Mouse (Mus musculus) gastrocnemius, postnatal 14 days (tissue): ENCODE results near the gene Psmd2. TPM values are rescaled to one million over a fixed set of nuclear protein-coding genes. Genes with fewer than 3 reads are reported as not detected.
A peak's percentile ranks its signal among the peaks of the same experiment; 100 is the strongest.

Experiments
- DNase-seq: peaks from one replicate; pipeline ENCODE4 v3.0.0; 2021; ENCODE audit warnings: mixed read lengths
- intact Hi-C: fragments of 180-260 bp; cut with DNase I; formaldehyde crosslinking; loops from one replicate; pipeline ENCODE4 v1.15.1; 2025; ENCODE audit warnings: low total_unique reads
- long read RNA-seq, 2 experiments: library from polyadenylated mRNA; stranded (forward); transcript quantifications; one replicate each; pipeline ENCODE4 v2.0.0; 2021
- total RNA-seq, 2 experiments: library from RNA; stranded (reverse); gene quantifications; 2 replicates each; pipeline ENCODE4 v1.2.3; 2021

The Psmd2 gene
- 100 to 1,000 TPM; 158 to 159 TPM for total RNA-seq
- long read RNA-seq, experiment 1, transcript Psmd2-201 (21 exons, 2,961 nt), result major isoform, 284 of 318 reads
- long read RNA-seq, experiment 1, partial matches to known transcripts, result 26 of 318 reads
- long read RNA-seq, experiment 1, other reads (novel, unspliced or antisense), result 7 of 318 reads
- long read RNA-seq, experiment 2, transcript Psmd2-201 (21 exons, 2,961 nt), result major isoform, 301 of 341 reads
- long read RNA-seq, experiment 2, partial matches to known transcripts, result 26 of 341 reads
- long read RNA-seq, experiment 2, other reads (novel, unspliced or antisense), result 12 of 341 reads

DNA sequence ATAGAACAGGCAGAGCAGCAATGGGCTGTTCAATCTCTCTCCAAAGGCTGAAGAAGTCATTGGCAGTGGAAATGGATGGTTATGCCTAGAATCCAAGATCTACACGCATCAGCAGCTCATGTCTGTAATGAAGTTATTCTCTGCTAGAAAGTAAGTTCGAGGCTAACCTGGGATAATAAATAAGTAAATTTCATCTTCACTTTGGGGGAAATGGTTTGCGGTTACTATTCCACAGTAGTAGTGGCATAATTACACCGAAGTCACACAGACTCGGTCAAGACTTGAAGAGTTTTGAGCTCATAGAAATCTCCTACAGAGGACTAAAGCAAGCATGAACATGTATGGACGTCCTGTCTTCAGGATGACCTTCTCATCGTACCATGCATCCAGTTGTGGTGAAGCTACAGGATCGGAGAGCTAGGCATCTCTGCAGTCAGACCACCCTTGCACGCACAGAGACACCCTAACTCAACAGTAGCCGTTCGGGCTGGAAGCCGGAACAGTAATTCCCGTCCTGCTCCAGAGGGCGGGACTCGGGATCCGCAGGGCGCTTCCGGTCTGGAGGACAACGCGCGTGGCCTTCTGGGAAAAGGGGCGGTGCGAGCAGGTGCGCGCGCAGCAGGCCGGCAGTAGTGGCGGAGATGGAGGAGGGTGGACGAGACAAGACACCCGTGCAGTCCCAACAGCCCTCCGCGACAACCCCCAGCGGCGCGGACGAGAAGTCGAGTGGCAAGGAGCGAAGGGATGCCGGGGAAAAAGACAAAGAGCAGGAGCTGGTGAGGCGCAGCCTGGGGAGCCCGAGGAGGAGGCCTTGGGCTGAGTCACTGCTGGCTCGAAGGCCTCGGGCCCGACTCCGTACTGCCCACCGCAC, at the start of gene Psmd2:
Gene Psmd2 (plus strand): TSS at position 577 of the 871 bp plus-strand sequence.
- intact Hi-C loops, result no loop called here
- DNase-seq, result peak; percentile 97

DNA sequence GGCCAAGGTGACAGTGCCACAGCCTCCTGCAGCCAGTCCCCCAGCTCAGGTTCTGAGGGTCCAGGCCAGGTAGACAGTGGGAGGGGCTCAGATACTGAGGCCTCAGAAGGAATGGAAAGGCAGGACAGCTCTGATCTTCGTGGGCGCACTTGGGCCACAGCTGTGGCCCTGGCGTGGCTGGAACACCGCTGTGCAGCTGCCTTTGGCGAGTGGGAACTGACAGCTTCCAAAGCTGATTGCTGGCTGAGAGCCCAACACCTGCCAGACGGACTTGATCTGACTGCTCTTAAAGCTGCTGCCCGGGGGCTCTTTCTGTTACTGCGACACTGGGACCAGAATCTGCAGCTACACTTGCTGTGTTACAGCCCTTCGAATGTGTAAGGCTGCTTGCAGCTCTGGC, 46.7 kb upstream of the Psmd2 start:
- DNase-seq, result peak; percentile 45
- intact Hi-C loops, result loop anchor here (10.0 kb wide), 1 partner anchor 50 kb away; no protein-coding TSS in a partner anchor

DNA sequence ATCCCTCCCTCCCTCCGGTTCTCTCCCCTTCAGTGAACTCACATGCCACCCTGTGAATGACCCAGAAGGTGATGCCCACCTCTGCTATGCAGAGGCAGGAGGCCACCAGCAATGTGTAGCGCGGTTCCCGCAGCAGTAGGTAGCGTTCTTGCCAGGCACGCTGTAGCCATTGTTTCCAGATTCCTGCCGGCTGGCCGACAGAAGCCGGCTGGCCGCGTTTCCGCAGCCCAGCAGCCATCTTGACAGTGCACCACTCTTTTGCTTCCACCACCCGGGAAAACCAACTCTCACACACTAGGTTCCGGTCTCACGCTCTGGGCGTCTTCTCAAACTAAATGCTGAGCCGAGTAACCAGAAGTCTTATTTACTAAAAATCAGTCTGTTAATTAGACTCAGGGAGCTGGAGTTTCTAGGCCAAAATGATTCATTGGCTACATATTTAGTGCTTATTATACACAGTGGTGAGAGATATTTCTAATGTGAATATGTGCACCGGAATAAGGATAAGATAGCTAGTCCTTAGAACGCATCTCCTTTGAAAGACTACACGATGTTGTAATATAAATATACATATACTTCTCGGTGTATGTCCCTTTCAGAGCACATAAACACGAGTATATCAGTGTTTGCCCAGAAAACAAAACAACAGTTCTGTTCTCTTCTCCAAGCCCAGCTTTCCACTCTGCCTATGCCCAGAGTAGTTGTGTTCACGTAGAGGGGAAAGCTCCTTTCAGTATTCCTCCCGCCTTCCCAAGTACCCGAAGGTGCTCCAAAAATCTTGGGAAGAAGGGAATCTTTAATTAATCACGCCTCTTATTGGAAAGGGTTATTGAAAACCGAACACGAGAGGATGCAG, 40.7 kb upstream of the Psmd2 start:
- DNase-seq, result peak; percentile 65
- intact Hi-C loops, result no loop called here

DNA sequence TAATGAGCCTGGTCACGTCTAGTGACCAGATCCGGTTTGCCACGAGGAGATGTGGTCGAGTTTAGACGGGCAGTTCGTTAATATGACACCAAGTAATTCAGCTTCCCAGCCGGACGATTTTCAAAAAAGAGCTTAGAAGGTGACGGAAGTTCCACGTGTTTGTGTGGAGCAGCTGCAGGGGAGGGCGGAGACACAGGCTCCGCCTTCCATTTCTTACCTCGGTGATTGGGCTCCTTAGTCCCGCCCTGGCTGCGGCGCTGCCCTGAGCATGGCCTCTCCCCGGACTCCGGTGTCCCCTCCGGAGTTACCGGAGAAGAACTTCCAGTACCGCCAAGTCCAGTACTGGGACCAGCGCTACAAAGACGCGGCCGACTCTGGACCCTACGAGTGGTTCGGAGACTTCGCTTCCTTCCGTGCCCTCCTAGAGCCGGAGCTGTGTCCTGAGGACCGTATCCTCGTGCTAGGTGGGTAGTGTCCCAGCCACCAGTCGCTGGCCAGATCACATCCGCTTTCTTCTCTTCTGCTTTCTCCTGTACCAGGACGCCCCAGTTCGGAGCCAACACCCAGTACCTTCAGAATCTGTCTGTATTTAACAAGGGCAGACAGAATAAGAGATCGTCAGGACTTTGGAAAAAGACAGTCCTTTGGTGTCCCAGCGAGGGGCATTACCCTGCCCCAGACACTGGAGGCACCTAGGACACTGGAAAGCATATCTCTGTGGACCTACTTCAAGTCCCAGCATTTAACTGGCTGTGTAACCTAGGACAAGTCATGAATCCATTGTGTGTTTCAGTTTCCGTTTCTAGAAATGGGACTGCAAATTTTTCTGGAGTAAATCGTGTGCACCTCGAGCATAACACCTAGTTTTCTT, 39.9 kb upstream of the Psmd2 start, which contains the start of the genes Eef1akmt4, Gm49333 and Alg3:
Gene Eef1akmt4 (plus strand): TSS at position 237 of the 871 bp plus-strand sequence.
Gene Gm49333 (plus strand): TSS at position 254 of the 871 bp plus-strand sequence.
Gene Alg3 (minus strand): TSS at position 379 of the 871 bp plus-strand sequence.
- intact Hi-C loops, result no loop called here

DNA sequence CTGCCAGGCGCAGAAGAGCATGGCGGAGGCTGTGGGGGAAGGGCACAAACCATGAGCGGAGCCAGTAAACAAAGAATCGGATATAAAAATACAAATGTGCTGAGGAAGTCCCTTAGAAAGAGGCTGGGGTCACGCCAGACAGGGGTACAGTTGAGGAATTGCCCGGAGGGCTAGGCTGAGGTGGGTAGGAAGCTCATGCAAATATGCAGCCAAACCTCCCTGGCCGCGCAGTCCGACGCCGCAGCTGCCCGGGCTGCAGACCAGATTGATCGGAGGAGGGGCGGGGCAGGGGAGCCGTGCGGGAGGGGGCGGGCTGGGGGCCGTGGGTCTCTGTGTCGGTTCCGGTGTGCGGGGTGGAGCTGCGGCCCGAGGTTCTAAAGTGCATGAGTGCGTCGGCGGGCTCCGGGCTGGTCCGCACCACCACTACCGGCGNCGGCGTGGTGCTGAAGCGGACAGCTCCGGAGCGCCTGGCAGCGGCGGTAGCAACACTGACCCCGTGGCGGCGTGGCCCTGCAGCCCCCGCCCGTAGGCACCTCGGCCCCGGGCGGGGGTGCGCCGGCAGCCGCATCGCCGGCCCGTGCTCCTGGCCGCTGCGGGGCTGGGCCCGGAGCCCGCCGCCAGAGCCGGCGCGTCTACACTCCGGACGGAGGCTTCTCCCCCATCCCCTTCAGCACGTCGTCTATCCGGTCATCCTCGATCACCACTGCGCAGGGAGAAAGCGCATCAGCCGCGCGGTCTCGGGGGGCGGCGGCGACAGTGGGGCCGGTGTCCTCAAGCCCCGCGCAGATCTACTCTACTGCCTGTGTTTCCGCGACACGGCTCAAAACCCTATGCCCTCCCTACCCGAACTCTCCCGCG, 31.7 kb upstream of the Psmd2 start:
- intact Hi-C loops, result no loop called here
- DNase-seq, result peak; percentile 45

More for the DNA sequence above, 39.9 kb upstream of the Psmd2 start, which contains the start of the genes Eef1akmt4, Gm49333 and Alg3:
- peak; percentile 90 for DNase-seq

DNA sequence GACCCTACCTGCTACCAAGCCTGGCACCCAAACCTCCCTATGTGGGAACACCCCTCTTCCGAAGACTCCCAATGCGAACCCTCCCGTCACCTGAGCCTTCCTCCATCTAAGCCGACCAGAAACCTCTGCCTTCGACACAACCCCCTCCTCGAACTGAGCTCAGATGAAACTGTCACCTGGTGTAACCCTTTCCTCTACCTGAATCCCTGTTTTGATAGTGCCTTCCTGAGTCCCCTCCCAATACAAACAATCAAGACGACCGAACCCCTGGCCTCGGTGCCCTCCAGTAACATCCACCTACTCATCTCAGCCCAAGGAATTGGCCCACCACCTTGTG, 31.1 kb upstream of the Psmd2 start:
- intact Hi-C loops, result no loop called here
- no peak for DNase-seq

DNA sequence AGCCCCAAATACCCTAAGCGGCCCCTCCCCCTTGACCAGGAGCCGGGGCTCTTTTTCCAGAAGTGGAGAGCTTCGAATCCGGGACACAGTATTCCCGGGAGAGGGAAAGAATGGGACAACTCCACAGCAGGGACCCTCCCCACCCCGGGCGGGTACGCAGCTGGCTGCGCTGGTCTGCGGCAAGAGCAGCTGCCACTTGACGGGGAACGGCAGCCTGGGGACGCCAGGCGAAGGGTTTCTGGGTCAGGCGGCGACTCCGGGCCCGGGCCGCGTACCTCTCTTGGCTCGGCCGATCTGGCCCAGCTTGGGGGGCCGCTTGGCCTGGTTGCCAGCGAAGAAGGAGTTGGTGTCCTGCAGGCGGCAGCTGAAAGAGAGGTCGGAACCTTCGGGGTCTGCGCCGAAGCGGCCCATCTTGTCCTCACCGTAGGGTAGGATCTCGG, 30.7 kb upstream of the Psmd2 start:
- intact Hi-C loops, result no loop called here

DNA sequence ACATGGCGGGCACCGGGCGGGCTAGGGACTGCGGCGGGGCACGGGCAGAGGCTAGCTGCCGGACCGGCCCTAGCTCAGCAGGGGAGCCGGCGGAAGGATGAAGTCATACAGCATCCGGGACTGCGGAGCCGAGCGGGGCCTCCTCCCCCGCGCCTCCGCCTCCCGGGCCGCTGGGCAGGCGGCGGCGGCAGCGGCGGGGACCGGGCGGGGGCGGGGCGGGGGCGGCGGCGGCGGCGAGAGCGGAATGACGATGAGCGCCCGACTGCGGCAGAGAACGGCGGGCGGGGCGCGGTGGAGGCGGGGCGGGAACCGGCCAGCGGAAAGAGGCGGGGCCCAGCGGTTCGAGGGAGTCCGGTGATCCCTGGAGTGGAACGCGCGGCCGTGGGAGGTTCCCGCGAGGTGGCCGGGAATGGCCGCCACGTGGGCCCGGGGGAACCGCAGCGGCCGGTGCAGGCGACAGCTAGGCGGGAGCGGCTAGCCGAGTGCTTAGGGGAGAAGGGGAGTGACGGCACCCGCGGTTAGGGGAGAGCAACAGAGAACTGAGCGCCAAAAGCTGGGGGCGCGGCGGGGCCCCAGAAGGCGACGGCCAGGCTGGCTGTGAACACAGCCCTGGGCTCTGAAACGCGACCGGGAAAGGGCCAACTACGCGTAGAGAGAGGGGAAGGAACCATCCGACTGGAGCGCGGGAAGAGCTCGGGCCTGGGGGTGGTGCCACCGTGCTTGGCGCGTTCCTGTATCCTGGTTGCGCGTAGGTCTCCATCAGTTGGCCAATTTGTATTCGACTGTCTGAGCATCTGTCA, 30.1 kb upstream of the Psmd2 start, which contains the start of gene Camk2n2:
Gene Camk2n2 (minus strand): TSS at position 97 of the 800 bp plus-strand sequence.
- intact Hi-C loops, result no loop called here

More for the DNA sequence above, 30.7 kb upstream of the Psmd2 start:
- peak; percentile 20 for DNase-seq

DNA sequence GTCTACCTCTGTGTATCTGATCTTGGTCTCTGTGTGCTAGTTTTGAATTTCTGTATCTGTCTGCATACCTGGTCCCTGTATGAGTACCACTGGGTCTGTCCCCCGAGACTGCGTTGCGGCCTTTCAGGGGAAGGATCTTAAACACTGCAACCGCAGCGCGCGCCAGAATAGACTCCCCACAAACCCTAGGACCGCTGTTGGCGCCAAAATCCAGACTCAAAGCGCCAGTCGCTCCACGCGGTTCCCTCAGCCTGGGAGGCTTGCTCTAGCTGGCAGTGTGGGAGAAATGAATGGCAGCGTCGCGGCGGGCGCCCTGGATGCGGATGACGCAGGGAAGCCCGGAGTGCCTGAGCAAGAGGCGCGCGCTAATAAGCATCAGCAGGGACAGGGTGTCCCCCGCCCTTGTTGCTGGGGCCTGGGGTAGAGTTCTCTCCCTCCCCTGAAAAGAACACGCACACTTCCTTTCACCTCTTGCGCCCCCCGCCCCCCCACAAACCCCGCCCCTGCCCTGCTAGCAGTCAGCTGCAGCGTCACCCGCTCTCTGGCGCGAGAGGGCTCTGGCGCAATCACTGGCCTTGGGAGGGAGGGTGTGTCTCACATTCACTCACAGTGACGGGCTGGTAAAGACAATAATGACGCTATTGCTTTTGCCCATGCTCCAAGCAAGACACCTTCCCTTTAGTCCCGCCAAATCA, 29.3 kb upstream of the Psmd2 start:
- DNase-seq, result peak; percentile 42
- intact Hi-C loops, result no loop called here

More for the DNA sequence above, 30.1 kb upstream of the Psmd2 start, which contains the start of gene Camk2n2:
- DNase-seq, result peak; percentile 53

DNA sequence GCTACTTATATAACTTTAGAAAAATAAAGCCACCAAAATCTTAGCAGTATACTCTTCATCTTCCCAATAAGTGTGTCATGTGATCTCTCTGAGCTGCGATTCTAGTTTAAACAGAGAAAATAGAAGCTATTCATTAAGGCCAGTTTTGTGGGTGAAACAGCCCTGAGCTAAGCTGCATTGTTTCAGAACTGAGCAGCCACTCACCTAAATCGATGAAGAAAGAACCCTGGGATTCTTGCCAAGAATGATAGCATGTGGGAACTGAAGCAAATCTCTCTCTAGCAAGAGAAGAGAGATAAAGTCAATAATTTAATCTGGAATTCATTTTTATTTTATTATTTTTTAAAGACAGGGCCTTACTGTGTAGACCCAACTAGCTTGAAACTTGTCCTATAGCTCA, 28.2 kb upstream of the Psmd2 start:
- no peak for DNase-seq
- intact Hi-C loops, result no loop called here

DNA sequence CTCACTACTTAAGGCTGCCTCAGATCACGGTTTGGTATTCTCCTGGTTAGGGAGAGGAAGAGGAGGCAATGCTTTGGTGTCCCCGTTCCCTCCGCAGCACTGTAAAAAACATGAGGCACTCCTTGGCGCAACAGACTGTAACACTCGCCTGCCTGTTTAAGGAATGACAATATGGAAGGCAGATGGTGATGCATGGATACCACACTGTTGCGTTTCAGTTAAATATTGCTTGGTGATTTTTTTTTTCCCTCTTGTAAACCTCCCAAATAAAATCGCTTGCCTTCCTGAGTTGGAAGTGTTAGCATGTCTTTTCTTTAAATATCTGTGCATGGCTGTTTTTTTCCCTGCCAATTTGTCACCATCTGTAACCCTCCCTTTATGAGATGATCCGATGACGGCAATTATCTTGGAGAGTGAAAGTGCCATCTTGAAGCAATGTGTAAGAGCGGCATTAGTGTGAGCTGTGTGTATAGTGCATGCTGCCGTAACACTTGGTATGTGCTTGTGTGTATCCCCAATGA, 22.5 kb upstream of the Psmd2 start:
- no peak for DNase-seq
- intact Hi-C loops, result no loop called here

DNA sequence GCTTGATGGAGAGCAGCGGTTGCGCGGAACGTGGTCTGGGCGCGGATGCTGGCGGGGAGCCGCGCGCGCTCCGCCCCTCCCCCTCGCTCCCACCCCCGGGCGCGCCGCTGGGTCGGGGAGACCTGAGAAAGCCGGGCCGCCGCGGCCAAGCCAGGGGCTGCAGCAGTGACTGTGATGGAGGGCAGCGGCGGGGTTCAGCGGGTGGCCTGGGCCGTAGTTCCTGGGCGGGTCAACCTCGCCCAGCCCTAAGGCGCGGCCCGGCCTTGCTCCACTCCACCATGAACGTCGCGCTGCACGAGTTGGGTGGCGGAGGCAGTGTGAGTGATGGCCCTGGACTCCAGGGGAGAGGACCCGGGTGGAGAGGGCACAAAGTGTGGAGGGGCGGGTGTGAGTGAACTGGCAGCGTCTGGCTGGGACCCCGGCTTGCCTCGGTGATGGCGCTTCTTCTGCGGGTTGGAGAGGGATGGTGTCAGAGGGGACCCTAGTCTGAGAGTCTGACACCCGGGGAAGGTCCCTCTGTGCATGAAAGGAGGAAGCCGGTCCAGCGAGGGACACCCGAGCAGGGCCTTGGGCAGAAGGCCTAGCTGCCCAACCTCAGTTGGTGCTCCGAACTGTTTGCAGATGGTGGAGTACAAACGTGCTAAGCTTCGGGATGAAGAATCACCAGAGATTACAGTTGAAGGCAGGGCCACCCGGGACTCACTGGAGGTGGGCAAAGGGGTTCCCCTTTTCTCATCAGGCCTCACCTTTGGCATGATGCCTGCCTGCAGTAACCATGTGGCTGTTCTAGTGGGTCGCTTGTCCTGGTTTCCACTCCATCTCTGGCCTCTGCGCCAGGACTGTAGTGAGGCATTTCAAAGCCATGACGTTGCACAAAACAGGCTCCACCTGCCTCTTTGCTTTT, 21.5 kb upstream of the Psmd2 start, which contains the start of gene Ece2:
Gene Ece2 (plus strand): TSS at position 98 of the 904 bp plus-strand sequence.
- intact Hi-C loops, result no loop called here
- peak; percentile 25 for DNase-seq

DNA sequence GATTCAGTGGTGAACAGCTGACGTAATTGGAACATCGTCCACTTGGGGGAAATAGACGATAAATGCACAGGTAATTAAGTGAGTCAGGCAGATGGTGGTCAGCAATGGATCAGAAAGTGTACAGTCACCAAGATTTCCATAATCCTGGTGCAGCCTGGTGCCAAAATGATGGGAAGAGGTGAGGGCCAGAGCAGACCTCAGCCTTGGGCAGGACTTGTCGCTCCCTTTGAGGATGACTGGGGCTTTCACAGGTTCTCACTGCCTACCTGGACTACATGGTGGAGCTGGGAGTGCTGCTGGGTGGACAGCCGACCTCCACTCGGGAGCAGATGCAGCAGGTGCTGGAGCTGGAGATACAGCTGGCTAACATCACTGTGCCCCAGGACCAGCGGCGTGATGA, 14.0 kb upstream of the Psmd2 start:
- intact Hi-C loops, result no loop called here
- no peak for DNase-seq

DNA sequence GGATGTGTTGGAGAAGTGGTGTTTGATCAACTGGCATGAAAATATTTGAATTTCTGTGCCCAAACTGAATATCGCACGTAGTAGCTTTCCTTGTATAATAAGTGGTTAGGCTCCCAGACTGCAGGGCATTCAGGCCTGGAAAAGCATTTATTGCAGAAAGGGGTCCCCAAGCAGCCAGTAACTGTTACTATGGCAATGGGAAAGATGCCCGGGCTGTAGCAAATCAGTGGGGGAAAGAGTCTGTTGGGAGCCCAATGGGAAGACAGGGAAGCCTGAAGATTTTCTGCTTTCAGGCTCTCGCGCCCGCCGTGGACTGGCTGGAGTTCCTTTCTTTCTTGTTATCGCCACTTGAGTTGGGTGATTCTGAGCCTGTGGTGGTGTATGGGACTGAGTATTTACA, 13.1 kb upstream of the Psmd2 start:
- intact Hi-C loops, result no loop called here
- no peak for DNase-seq

DNA sequence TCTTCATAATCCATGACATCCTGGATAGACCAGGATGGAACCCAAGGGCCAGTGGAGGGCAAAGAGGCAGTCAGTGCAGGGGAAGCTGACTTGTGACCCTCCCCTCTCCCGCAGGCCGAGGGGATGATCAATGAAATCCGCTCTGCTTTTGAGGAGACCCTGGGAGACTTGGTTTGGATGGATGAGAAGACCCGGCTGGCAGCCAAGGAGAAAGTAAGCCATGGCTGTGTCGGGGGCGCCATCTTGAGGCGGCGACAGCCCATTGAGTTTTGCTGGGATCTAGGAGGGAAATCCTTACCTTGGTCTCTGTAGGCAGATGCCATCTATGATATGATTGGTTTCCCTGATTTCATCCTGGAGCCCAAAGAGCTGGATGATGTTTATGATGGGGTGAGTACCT, 9.3 kb upstream of the Psmd2 start:
- intact Hi-C loops, result loop anchor here (5.0 kb wide), 1 partner anchor 135 kb away; no protein-coding TSS in a partner anchor

More for the DNA sequence above, 9.3 kb upstream of the Psmd2 start:
- DNase-seq, result peak; percentile 75
